Mouse (Mus musculus): ENCODE measurements around the gene Otub2. TPM values are rescaled to one million over a fixed set of nuclear protein-coding genes. Genes with fewer than 3 reads are reported as not detected.
"Not testable (repeated sequence)": the region's sequence is repeated elsewhere in the genome, so short reads cannot be mapped to it uniquely, and the experiment has no call there.

Gene Otub2
- total RNA-seq, 2 experiments from 2014 or later: 5.7 to 7.3 TPM

DNA sequence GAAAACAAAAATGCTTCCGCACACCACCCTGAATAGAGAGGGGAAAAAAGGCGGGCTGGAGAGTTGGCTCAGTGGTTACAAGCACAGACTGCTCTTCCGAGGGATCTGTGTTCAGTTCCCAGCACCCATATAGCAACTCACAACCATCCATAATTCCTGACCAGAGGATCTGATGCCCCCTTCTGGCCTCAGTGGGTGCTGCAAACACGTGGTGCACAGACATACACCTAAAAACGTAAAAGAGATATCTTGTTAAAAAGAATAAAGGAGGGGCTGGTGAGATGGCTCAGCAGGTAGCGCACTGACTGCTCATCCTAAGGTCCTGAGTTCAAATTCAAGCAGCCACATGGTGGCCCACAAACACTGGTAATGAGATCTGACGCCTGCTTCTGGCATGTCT, 38.2 kb downstream of the Otub2 start:
- no peak for DNase-seq
- Histone ChIP-seq H3K4me3 (no peak overlapping the region), H3K27ac (0 out of 2 replicates have a peak overlapping the region, but pooled peaks have one; percentile 76)
- intact Hi-C loops (cut with DNase I): loop anchor here (1.0 kb wide), 1 partner anchor 66 kb away; no protein-coding TSS in a partner anchor
- TF ChIP-seq CTCF (IDR thresholded peaks at IDR 0.05): no peak

DNA sequence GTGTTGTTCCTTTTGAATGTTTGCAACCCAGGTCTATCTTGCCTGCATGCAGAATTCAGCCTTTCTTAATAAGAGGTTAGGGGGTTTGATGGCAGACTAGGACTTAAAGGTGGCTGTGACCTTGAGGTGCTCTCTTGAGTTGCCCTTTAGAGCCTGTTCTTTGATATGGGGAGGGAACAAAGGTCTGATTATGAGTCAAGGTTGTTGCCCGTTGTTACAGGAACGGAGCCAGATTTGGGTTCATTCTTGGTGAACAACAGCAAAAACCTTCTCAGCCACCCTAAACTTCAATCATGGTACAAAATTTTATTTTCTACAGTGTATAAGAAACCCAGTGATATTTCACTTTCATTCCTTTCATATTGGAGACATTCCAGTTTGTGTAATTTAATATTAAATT, 44.9 kb downstream of the Otub2 start:
- Histone ChIP-seq H3K27ac (peak overlapping the region; percentile 86), H3K4me3 (peak overlapping the region; percentile 81)
- intact Hi-C loops (cut with DNase I): loop anchor here (10.0 kb wide), 1 partner anchor 211 kb away; no protein-coding TSS in a partner anchor
- DNase-seq: no peak
- no peak for TF ChIP-seq CTCF (IDR thresholded peaks at IDR 0.05)

DNA sequence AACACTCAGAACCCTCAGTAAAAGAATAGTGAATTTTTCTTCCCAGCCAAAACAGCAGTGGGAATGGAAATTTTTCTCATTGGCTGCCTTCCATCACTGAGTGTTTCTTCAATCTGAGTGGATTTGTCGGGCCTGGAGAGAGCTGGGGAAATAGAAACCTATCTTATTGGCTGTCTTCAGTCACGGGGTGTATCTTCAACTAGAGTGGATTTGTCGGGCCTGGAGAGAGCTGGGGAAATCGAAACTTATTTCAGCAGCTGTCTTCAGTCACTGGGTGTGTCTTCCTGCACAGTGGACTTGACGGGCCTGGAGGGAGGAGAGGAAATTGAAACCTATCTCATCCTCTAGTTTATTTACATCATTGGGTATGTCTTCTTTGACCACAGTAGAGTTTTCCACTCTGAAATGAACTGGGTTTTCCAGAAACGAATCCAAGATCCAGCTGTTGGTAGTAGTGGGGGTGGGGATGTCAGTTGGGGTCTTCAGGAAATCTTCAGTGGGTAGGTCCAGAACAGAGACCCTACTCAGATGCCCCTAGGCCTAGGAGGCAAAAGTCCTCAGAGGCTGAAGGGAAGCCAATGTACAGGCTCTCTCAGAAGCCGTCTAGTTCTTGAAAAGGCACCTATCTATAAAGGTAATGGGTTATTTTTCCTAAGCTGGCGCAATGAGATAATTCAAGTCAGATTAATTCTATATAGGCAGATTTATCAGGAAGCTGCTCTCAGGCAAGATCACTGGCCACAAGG, 45.7 kb downstream of the Otub2 start, which contains the start of gene Ifi27:
Gene Ifi27 (plus strand): TSS at position 226 of the 746 bp plus-strand sequence.
- no peak for TF ChIP-seq CTCF (IDR thresholded peaks at IDR 0.05)
- peak within 1 kb of the TSS; percentile 86 for H3K27ac ChIP-seq
- peak within 1 kb of the TSS; percentile 81 for H3K4me3 ChIP-seq
- DNase-seq: peak; percentile 70
- intact Hi-C loops (cut with DNase I): loop anchor here (10.0 kb wide), 1 partner anchor 211 kb away; no protein-coding TSS in a partner anchor

DNA sequence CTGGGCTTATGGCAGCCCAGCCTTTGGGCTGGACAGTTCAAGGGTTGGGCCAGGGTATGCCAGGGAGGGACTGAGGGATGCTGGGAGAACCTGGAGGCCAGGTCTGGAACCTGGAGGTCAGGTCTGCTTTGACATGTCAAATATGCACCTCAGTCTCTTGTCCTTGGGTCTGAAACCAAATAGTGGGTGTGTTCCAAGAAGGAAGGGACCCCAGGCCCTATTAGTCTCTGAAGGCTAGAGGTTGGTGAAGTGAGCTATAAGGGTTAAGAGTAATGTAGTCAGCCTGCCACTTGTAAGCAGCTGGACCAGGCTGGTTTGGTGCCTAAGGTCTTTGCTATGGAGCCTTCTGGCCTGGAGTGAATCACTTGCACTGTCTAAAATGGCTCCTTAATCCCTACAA, 46.4 kb downstream of the Otub2 start:
- no peak for TF ChIP-seq CTCF (IDR thresholded peaks at IDR 0.05)
- peak overlapping the region; percentile 86 for H3K27ac ChIP-seq
- H3K4me3 ChIP-seq: peak overlapping the region; percentile 81
- intact Hi-C loops (cut with DNase I): loop anchor here (10.0 kb wide), 1 partner anchor 210 kb away; no protein-coding TSS in a partner anchor
- no peak for DNase-seq

DNA sequence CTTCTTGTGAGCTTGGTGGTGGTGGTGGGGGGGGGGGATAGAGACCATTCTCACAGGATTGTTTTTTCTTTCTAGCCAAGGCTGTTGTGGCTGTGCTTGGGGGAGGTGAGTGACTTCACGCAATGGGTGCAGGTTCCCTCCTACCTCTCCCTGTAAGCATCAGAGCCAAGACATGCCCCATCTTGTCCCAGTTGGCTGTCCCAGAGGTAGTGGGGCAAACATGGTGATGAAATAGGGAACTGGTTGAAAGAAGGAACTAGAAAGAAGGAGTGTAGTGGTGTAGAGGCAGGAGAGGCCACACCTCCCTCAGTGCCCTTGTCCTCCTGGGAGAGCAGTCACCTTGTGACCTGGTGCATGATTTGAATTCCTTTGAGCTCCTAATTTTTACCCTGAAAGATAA, 49.1 kb downstream of the Otub2 start:
- no peak for TF ChIP-seq CTCF (IDR thresholded peaks at IDR 0.05)
- Histone ChIP-seq H3K4me3 (no peak overlapping the region), H3K27ac (no peak overlapping the region)
- intact Hi-C loops (cut with DNase I): loop anchor here (10.0 kb wide), 1 partner anchor 207 kb away; no protein-coding TSS in a partner anchor
- no peak for DNase-seq

DNA sequence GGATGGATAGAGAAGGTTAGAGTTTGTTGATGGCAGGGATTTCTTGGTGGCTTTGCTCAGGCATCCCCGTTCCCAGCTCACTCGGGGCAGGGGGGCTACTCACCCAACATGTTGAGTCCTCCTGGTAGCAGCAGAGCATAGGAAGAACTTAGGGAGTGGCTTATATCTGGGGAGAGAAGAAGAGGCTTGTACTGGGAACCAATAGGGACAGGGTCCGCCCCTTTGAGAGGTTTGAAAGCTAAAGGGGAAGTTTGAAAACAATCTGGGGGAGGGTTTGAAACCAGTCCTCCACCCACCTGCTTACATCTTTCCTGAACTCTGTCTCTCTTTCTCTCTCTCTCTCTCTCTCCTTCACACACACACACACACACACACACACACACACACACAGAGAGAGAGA, 55.0 kb downstream of the Otub2 start, which contains the start of gene Ifi27l2a:
Gene Ifi27l2a (minus strand): TSS at position 157 of the 400 bp plus-strand sequence.
- Histone ChIP-seq H3K4me3 (peak within 1 kb of the TSS; percentile 53), H3K27ac (peak within 1 kb of the TSS; percentile 59)
- DNase-seq: no peak
- intact Hi-C loops (cut with DNase I): no loop called here
- TF ChIP-seq CTCF (IDR thresholded peaks at IDR 0.05): no peak

DNA sequence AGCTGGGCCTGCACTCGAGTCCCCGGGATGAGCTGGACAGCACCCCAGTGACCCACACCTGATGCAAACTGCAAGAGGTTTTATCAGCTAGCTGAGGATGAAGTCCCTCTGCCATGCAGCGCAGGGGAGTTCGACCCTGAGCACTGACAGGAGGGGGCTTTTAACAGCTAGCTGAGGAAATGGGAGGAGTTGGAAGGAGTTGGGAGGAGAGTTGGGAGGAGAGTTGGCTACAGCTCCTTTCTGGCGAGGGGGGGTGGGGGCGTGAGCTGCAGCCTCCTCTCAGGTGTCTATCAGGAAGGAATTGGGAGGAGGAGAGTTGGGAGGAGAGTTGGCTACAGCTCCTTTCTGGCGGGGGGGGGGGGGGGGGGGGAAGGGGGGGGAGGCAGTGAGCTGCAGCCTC, 55.8 kb downstream of the Otub2 start:
- H3K4me3 ChIP-seq; intact Hi-C loops (cut with DNase I); DNase-seq; H3K27ac ChIP-seq: not testable (repeated sequence)

DNA sequence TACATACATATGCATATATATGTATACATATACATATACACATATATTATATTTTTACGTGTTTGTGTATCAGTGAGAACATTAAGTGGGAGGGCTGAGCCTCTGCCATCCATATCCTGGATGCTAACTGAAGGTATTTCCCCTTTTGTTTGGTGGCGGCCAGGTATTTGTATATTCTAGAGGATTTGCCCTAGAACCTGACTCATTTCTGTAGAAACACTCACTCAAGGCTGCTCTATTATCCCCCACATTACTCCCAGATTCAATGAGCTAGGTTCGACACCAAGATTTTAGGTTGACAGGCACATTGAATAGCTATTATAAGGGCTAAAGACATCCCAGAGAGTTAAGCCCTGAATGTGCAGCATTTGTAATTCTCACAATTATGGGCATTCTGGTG, 56.6 kb downstream of the Otub2 start:
- Histone ChIP-seq H3K4me3 (no peak overlapping the region), H3K27ac (no peak overlapping the region)
- no peak for DNase-seq
- intact Hi-C loops (cut with DNase I): no loop called here
- no peak for TF ChIP-seq CTCF (IDR thresholded peaks at IDR 0.05)

DNA sequence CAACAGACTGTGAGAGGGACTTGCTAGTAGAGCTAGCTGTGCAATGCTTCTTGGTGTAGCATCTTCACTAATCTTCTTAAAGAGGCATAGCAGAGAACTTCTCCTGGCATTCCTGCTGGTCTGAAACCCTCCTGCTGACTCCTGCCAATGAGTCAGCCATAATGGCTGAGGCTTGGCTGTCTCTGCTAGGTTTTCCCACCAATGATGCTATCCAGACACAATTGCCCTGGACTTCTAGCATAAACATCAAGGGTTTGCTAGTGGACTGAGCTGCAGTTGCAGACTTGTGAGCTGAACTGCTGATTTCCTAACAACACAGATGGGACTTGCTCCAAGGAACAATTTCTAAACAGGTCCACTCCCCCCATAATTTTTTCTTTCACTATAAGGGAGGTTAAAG, 64.9 kb downstream of the Otub2 start:
- no peak for DNase-seq
- Histone ChIP-seq H3K27ac (no peak overlapping the region), H3K4me3 (no peak overlapping the region)
- no peak for TF ChIP-seq CTCF (IDR thresholded peaks at IDR 0.05)
- intact Hi-C loops (cut with DNase I): no loop called here

Other genes starting within 250 kb of the Otub2 start
- gene Prima1, start 146.5 kb upstream of the Otub2 start, total RNA-seq (2021): 10 to 100 TPM; 20.8 to 28.6 TPM
- gene Fam181a, start 77.7 kb upstream of the Otub2 start, total RNA-seq (2021): not detected
- 100 to 1,000 TPM; 548 to 725 TPM for gene Asb2, start 32.7 kb upstream of the Otub2 start, total RNA-seq (2021)
- gene 9330161L09Rik, start 19.1 kb downstream of the Otub2 start, total RNA-seq (2021): 1 to 10 TPM in 1 of 2 experiments, under 1 TPM in 1; 0.82 to 1.9 TPM
- 10 to 100 TPM; 75.2 to 83.5 TPM for gene Ddx24, start 37.1 kb downstream of the Otub2 start, total RNA-seq (2021)
- 10 to 100 TPM; 46.8 to 61.0 TPM for gene Ifi27, start 45.5 kb downstream of the Otub2 start, total RNA-seq (2021)
- 10 to 100 TPM in 1 of 2 experiments, 1 to 10 TPM in 1; 5.9 to 11.1 TPM for gene Ifi27l2a, start 55.0 kb downstream of the Otub2 start, total RNA-seq (2021)
- not detected for gene Ifi27l2b, start 68.5 kb downstream of the Otub2 start, total RNA-seq (2021)
- under 1 TPM; 0.25 to 0.31 TPM for gene Ppp4r4, start 143.6 kb downstream of the Otub2 start, total RNA-seq (2021)
- not detected for gene Serpina10, start 242.8 kb downstream of the Otub2 start, total RNA-seq (2021)